Mouse (Mus musculus): ENCODE measurements around the gene Shank3.

Gene Shank3

DNA sequence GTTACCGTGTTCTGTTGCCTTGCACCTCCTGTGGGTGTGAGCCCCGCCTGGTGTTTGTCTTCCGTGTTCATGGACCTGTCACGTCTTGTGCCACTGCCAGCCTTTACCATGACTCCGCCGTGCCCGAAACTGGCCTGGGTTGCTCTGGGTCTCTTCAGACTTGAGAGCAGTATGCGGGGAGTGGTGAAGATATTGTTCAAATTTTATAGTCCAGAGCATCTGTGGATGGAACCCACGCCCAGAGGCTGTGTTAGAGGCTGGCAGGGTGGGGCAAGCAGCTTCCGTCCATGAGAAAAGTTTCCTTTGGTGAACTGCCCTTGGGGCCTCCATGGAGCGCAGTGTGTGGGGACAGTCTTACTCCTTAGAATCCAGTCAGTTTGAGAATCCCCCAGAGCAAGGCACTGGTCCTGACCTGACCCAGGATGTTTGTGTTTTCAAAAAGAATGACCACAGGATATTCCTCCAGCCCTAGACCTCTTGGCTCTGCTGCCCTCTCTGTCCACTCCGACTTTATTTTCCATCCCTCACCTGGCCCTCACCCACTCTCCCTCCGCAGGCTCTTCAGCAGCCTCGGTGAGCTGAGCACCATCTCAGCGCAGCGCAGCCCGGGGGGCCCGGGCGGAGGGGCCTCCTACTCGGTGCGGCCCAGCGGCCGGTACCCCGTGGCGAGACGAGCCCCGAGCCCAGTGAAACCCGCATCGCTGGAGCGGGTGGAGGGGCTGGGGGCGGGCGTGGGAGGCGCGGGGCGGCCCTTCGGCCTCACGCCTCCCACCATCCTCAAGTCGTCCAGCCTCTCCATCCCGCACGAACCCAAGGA lies 58.0 kb downstream of the Shank3 start:
- peak; percentile 37 to 63 for DNase-seq (ENCODE audit: low spot score in 2 of 2)

- DNase-seq (ENCODE audit: low spot score in 2 of 2): no peak
Measured at GRCm38 (mm10) chr15:89557996-89558390, 58.6 kb downstream of the Shank3 start.

DNA sequence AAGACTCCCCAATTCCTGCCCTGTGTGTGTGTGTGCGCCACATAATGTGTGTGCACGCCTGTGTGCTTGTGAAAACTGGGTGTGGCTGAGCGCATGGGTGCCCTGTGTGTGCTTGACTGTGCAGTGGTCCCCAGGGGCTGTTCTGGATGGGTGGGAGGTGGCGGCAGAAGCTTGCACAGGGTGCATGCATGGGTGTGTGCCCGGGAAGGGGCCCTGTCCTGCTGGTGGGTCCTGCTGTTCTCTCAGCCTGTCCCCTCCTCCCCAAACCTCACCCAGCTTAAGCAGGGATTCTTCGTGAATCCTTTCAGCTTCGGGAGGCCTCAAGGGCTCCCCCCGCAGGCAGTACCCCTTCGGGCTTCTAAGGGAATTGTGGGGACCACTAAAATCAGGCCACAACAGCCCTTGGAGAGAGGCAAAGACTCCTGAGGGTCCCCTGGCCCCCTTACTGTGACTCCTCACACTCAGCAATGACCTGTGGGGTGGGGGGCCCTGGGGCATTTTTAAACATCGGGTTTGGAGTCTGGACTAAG lies 59.8 kb downstream of the Shank3 start:
- DNase-seq (ENCODE audit: low spot score in 2 of 2): no peak

DNA sequence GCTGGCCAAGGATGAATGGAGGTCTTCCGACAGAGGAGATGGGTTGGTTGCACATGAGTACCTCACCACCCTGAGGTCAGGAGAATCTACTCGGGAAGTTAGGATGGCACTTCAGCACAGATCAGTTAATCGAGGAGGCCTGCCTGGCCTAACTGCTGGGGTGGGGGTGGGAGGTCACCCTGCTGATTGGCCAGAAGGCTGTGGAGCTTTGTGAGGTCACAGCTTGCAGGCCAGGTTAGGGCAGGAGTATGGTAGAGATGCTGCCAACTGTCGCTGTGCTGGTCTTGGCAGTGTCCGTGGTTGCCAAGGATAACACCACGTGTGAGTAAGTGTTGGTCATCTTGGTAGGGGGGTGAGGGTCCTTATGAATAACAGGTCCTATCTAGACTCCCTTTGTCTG lies 68.7 kb downstream of the Shank3 start, which contains the start of gene Acr:
Acr (plus strand) TSS at position 213 of the 400 bp plus-strand sequence.
- DNase-seq (ENCODE audit: low spot score in 2 of 2): no peak

DNA sequence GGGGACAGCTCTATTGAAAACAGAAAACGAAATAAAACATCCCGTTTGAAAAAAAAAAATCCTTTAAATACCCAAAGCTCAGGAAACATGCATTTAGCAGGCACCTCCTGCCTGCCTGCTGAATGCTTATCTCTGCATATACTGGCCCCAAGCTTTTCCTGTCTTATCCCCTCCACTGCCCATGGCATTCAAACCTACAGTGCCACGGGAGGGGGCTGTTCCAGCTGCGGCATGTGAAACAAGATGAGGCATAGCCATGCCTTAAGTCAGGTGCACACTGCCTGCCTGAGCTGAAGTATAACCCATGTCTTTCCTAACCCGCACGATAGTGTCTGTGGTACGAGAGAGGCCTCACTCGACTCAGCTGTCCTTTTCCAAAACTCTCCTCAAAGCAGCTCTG lies 72.7 kb downstream of the Shank3 start:
- DNase-seq (ENCODE audit: low spot score in 2 of 2): no peak

DNA sequence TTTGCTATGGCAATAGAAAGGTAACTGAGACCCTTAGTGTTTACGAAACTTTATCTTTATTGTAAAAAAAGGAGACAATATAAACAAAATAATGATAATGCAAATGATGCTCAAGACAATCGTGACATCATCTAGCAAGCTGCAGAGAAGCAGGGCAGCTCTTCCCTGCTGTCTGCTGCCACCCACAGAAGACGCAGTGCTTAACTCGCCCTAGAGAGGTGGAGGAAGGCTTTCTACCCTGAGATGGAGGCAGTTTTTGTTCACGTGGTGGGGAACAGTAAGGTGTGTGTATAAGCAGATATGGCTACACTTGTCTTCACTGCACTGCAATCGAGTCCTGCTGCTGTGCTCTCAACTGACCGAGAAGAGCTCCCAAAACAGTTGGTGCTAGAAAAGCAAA lies 83.1 kb downstream of the Shank3 start:
- no peak for DNase-seq (ENCODE audit: low spot score in 2 of 2)

DNA sequence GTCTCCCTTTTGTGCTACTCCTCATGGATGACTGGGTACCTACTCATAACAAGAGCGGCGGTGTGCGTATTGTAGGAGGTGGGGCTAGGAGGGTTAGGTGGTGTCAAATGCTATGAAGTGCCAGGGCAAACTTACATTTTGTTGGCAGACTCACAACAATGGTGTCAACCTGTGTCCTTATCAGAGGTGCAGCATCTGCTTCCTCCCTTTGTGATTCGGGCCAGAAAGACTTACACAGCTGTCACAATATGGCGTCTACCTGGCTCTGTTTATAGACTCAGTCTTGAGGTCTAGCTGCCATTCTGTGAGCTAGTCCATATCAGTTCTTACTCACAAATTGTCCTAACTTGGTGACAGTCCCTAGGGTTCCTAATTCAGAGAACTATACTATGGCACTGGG lies 85.7 kb downstream of the Shank3 start:
- DNase-seq (ENCODE audit: low spot score in 2 of 2): no peak

- DNase-seq (ENCODE audit: low spot score in 2 of 2): no peak
Measured at GRCm38 (mm10) chr15:89585631-89586030, 86.2 kb downstream of the Shank3 start.

DNA sequence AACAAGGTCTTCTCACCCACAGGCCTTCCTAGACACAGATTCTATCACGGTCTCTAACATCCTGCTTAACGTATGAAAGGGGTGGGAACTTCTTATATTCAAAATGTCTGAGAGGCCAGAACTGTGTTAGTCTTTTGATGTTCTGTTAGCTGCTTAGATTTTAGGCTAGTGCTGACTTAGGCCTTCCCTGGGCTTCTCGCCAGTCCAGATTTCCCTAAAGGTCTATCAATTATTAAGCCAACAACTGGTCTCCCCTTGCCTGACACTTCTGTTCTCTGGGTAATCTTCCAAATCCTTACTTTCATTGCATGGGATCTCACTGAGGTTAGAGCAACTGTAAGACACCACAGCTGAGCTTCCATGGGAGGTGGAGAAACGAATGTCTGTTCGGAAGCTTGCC lies 89.7 kb downstream of the Shank3 start:
- no peak for DNase-seq (ENCODE audit: low spot score in 2 of 2)

DNA sequence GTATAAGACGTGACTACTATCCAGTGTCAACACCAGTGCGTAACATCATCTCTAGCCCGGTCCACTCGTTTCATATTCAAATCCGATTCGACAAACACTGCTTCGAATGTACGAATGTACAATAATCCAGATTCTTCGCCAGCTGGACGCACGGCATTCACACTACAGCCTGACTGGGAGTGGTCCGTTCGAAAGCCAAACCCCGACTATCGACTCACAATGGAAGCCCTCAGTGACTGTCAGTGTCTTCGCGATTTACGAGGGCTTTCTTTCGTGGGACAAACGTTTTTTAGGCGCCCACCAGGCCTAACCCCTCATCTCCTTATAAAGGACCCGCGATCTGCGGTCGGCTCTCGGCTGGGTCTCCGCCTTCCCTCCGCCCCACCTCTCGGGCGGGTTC lies 91.9 kb downstream of the Shank3 start:
- peak in 1 of 2 experiments; percentile 2 for DNase-seq (ENCODE audit: low spot score in 2 of 2)

DNA sequence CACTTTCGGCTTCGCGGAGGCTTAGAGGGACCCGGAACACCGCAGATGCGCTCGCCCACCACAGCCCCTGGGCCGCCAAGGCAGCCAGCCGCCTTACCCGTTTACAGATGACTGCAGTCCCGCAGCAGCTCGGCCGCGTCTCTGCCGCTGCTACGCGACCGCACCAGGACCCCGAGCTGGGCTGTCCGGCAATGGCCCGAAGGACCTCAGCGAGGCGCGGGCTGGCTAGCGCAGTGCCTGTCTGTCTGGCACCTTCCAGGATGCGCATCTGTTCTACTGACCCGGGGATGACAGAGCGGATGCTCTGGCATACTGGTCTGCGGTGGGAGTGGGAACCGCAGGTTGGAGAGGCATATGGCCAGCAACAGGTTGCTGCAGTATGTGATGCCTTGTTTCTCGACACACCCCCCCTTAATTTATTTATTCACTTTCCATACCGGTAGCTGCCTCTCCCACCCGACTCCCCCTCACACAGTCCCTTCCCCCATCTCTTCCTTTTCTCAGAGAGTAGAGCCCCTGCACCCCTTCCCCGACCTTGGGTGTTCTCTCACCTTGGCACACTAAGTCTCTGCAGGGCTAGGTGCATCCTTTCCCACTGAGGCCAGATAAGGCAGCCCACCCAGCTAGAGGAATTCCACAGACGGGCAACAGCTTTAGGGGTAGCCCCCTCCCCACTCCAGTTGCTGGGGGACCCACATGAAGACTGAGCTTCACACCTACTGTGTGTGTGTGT lies 92.5 kb downstream of the Shank3 start, which contains the start of gene Rabl2:
Rabl2 (minus strand) TSS at position 201 of the 733 bp plus-strand sequence.
- DNase-seq (ENCODE audit: low spot score in 2 of 2): peak; percentile 66 to 85

GRCm38 (mm10) chr15:89592548-89592947 lies 93.1 kb downstream of the Shank3 start:
- no peak for DNase-seq (ENCODE audit: low spot score in 2 of 2)

- DNase-seq (ENCODE audit: low spot score in 2 of 2): no peak
Measured at GRCm38 (mm10) chr15:89605822-89606570, 106.6 kb downstream of the Shank3 start.

DNA sequence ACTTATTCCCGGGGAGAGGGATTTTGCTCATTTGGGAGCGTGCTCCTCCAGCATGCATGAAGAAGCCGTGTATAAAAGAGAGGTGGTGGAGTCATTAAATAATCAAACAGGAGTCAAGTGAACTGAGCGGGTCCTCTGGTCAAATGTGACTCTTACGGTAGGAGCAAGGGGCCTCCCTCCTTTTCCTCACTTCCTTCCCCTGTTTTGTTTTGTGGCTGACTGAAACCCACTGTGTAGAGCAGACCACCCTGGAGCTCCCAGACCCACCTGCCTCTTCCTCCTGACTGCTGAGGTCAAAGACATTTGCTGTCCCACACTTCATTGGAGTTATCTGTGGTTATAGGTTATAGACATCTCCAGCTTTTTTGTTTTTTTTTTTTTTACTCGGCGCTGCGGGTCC lies 108.1 kb downstream of the Shank3 start:
- DNase-seq (ENCODE audit: low spot score in 2 of 2): no peak

GRCm38 (mm10) chr15:89607888-89608287 lies 108.5 kb downstream of the Shank3 start:
- no peak for DNase-seq (ENCODE audit: low spot score in 2 of 2)

Measured in urinary bladder, postnatal 36 days (tissue).